Mouse (Mus musculus): ENCODE measurements around the gene Ncaph. TPM values are rescaled to one million over a fixed set of nuclear protein-coding genes. Genes with fewer than 3 reads are reported as not detected.

The Ncaph gene
- polyA plus RNA-seq, 1 experiment from 2014 or later = 132 TPM

- DNase-seq (ENCODE audit: low spot score) = no peak
- Histone ChIP-seq H3K27me3 (ENCODE audit: control insufficient read depth, insufficient read depth, low read length) (no peaks in the 10 kb centered on the region), H3K4me2 (ENCODE audit: low read depth, low read length) (no peak overlapping the region), H3K27ac (replicated peaks; ENCODE audit: low read depth, low read length) (no peak overlapping the region), H3K36me3 (replicated peaks; ENCODE audit: control insufficient read depth, insufficient read depth, low read depth, low read length) (no peaks in the 10 kb centered on the region; the same call in 1 of the 2 replicates), H3K4me1 (ENCODE audit: control insufficient read depth, insufficient read depth, low read length) (no peaks in the 10 kb centered on the region), H3K9me3 (replicated peaks; ENCODE audit: control insufficient read depth, low read length) (no peaks in the 10 kb centered on the region), H3K4me3 (ENCODE audit: low read depth, low read length) (no peak overlapping the region), H3K9ac (replicated peaks; ENCODE audit: low read length) (no peak overlapping the region)
- 91% methylated on average over 9 of the region's 9 CpGs for WGBS
- ATAC-seq (replicated peaks; ENCODE audit: insufficient number of reproducible peaks, low FRiP score, low TSS enrichment, low read depth) = no peak
Measured at GRCm38 (mm10) chr2:127061471-127061870, 72.3 kb downstream of the Ncaph start.

Other genes with a start within 250 kb of the Ncaph start
- 32.0 and 36.0 TPM in 2 replicates for gene Sppl2a, start 200.7 kb downstream of the Ncaph start, polyA plus RNA-seq (2014; fragmentation: Nextera tagmentation; extraction: Ambion mirVana)
- 8.7 and 9.3 TPM in 2 replicates for gene Ap4e1, start 125.2 kb downstream of the Ncaph start, polyA plus RNA-seq (2014; fragmentation: Nextera tagmentation; extraction: Ambion mirVana)
- 34.6 and 35.6 TPM in 2 replicates for gene Blvra, start 63.3 kb downstream of the Ncaph start, polyA plus RNA-seq (2014; fragmentation: Nextera tagmentation; extraction: Ambion mirVana)
- 15.9 and 17.6 TPM in 2 replicates for gene Itpripl1, start 9.5 kb upstream of the Ncaph start, polyA plus RNA-seq (2014; fragmentation: Nextera tagmentation; extraction: Ambion mirVana)
- gene 1810024B03Rik, start 74.3 kb upstream of the Ncaph start, polyA plus RNA-seq (2014; fragmentation: Nextera tagmentation; extraction: Ambion mirVana) = 2.3 and 2.6 TPM in 2 replicates
- 104 and 107 TPM in 2 replicates for gene Snrnp200, start 74.4 kb upstream of the Ncaph start, polyA plus RNA-seq (2014; fragmentation: Nextera tagmentation; extraction: Ambion mirVana)
- 54.8 and 65.2 TPM in 2 replicates for gene Ciao1, start 113.9 kb upstream of the Ncaph start, polyA plus RNA-seq (2014; fragmentation: Nextera tagmentation; extraction: Ambion mirVana)
- 19.5 and 20.7 TPM in 2 replicates for gene Tmem127, start 114.0 kb upstream of the Ncaph start, polyA plus RNA-seq (2014; fragmentation: Nextera tagmentation; extraction: Ambion mirVana)
- gene Stard7, start 136.3 kb upstream of the Ncaph start, polyA plus RNA-seq (2014; fragmentation: Nextera tagmentation; extraction: Ambion mirVana) = 82.8 and 84.0 TPM in 2 replicates
- gene Dusp2, start 202.2 kb upstream of the Ncaph start, polyA plus RNA-seq (2014; fragmentation: Nextera tagmentation; extraction: Ambion mirVana) = 4.2 and 4.4 TPM in 2 replicates
- 0.10 and 0.11 TPM in 2 replicates for gene Astl, start 204.7 kb upstream of the Ncaph start, polyA plus RNA-seq (2014; fragmentation: Nextera tagmentation; extraction: Ambion mirVana)
- 1.9 TPM in 2 replicates for gene Adra2b, start 229.3 kb upstream of the Ncaph start, polyA plus RNA-seq (2014; fragmentation: Nextera tagmentation; extraction: Ambion mirVana)

Measured in embryonic facial prominence, embryonic 11.5 days (tissue).